Mouse (Mus musculus): ENCODE measurements around the gene Trp53i11. TPM values are rescaled to one million over a fixed set of nuclear protein-coding genes. Genes with fewer than 3 reads are reported as not detected.

Gene Trp53i11
- polyA plus RNA-seq, 1 experiment from 2014 or later, result 53.6 TPM

DNA sequence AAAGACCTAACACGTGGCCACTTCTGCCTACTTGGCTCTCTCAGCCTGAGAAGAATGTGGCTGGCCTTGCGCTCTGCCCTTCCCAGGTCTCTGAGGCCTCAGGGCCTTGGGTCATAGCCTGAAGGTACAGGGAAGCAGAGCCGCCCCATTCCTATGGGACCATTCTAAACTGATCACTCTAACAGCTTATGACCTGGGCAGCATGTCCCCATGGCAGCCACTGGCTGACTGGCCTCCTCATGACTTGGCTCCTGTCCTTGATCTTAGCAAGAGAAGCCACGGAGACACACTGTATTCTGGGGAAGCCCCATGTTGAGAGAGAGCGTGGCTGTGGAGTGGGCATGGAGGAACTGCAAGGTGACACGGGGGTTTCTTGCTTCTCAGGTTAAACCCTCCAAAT is 51.5 kb downstream of the Trp53i11 start:
- Histone ChIP-seq H3K27ac (replicated peaks; ENCODE audit: low read depth, low read length) (no peak overlapping the region), H3K4me3 (ENCODE audit: low read depth, low read length) (no peak overlapping the region), H3K4me2 (ENCODE audit: low read depth, low read length) (no peak overlapping the region), H3K36me3 (replicated peaks; ENCODE audit: control insufficient read depth, insufficient read depth, low read depth, low read length) (no peaks in the 10 kb centered on the region), H3K4me1 (ENCODE audit: control insufficient read depth, insufficient read depth, low read length) (no peaks in the 10 kb centered on the region), H3K9ac (replicated peaks; ENCODE audit: low read length) (no peak overlapping the region), H3K27me3 (ENCODE audit: control insufficient read depth, insufficient read depth, low read length) (no peaks in the 10 kb centered on the region), H3K9me3 (replicated peaks; ENCODE audit: control insufficient read depth, low read length) (no peaks in the 10 kb centered on the region)
- no peak for DNase-seq (ENCODE audit: low spot score)
- ATAC-seq (replicated peaks; ENCODE audit: insufficient number of reproducible peaks, low FRiP score, low TSS enrichment, low read depth), result no peak
- WGBS, result 81% methylated on average over 6 of the region's 6 CpGs

DNA sequence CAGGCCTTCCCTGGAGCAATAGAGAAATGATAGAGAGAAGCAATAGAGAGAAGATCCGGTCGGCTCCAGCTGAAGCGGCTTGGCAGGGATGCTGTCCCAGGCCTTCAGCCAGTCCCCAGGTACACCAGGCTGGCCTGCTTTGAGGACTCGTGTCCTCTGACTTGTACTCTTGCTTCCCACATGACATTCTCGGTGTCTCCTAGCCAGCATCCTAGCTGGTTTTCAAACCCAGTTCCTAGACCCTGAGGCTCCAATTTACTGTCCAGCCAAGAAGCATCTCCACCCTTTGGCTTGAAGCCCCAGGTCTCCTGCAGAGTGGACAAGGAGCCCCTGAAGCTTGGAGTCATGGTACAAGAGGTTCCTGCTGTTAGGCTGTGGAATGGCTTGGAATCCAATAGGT is 54.8 kb downstream of the Trp53i11 start:
- Histone ChIP-seq H3K36me3 (replicated peaks; ENCODE audit: control insufficient read depth, insufficient read depth, low read depth, low read length) (no peaks in the 10 kb centered on the region), H3K9me3 (replicated peaks; ENCODE audit: control insufficient read depth, low read length) (no peaks in the 10 kb centered on the region), H3K27ac (replicated peaks; ENCODE audit: low read depth, low read length) (no peak overlapping the region), H3K9ac (replicated peaks; ENCODE audit: low read length) (no peak overlapping the region), H3K4me1 (ENCODE audit: control insufficient read depth, insufficient read depth, low read length) (no peaks in the 10 kb centered on the region), H3K27me3 (ENCODE audit: control insufficient read depth, insufficient read depth, low read length) (no peaks in the 10 kb centered on the region), H3K4me2 (ENCODE audit: low read depth, low read length) (no peak overlapping the region), H3K4me3 (ENCODE audit: low read depth, low read length) (no peak overlapping the region)
- WGBS, result 83% methylated on average over 5 of the region's 5 CpGs
- ATAC-seq (replicated peaks; ENCODE audit: insufficient number of reproducible peaks, low FRiP score, low TSS enrichment, low read depth) (no peak), DNase-seq (ENCODE audit: low spot score) (no peak)

DNA sequence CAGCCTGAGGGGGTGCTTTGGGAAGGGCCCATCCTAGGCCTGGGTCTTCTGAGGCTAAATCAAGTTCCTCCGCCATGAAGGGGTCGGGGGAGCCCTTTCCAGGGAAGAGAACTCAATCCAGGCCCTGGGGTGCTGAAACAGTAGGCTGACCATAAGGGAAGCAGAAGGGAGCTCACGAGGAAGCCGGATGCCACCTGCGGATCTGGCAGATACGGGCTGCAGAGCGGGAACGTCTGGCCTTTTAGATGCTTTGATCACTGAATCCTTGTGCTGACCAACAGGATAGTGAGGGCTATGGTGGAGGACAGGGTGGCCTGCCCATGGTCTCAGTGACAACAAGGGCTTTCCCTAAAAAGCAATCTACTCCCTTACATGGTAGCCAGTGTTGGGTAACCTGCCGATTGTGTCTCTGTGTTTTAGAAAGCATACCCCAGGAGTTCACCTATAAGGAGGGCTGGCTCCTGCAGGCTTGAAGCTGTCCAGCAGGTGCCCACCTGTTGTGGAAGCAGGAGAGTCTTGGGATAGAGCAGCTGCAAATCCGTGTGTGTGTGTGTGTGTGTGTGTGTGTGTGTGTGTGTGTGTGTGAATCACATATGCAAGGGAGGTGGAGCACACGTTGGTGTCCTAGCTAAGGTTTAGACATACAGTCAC is 56.2 kb downstream of the Trp53i11 start:
- Histone ChIP-seq H3K9ac (replicated peaks; ENCODE audit: low read length) (no peak overlapping the region), H3K27ac (replicated peaks; ENCODE audit: low read depth, low read length) (no peak overlapping the region), H3K9me3 (replicated peaks; ENCODE audit: control insufficient read depth, low read length) (no peaks in the 10 kb centered on the region), H3K4me1 (ENCODE audit: control insufficient read depth, insufficient read depth, low read length) (no peaks in the 10 kb centered on the region), H3K27me3 (ENCODE audit: control insufficient read depth, insufficient read depth, low read length) (no peaks in the 10 kb centered on the region), H3K4me2 (ENCODE audit: low read depth, low read length) (no peak overlapping the region), H3K36me3 (replicated peaks; ENCODE audit: control insufficient read depth, insufficient read depth, low read depth, low read length) (no peaks in the 10 kb centered on the region), H3K4me3 (ENCODE audit: low read depth, low read length) (no peak overlapping the region)
- DNase-seq (ENCODE audit: low spot score), result no peak
- no peak for ATAC-seq (replicated peaks; ENCODE audit: insufficient number of reproducible peaks, low FRiP score, low TSS enrichment, low read depth)
- 76% methylated on average over 11 of the region's 11 CpGs for WGBS

- Histone ChIP-seq H3K27ac (replicated peaks; ENCODE audit: low read depth, low read length) (no peak overlapping the region), H3K4me1 (ENCODE audit: control insufficient read depth, insufficient read depth, low read length) (no peaks in the 10 kb centered on the region), H3K36me3 (replicated peaks; ENCODE audit: control insufficient read depth, insufficient read depth, low read depth, low read length) (no peaks in the 10 kb centered on the region), H3K9me3 (replicated peaks; ENCODE audit: control insufficient read depth, low read length) (no peaks in the 10 kb centered on the region), H3K27me3 (ENCODE audit: control insufficient read depth, insufficient read depth, low read length) (no peaks in the 10 kb centered on the region), H3K4me2 (ENCODE audit: low read depth, low read length) (no peak overlapping the region), H3K9ac (replicated peaks; ENCODE audit: low read length) (no peak overlapping the region), H3K4me3 (ENCODE audit: low read depth, low read length) (no peak overlapping the region)
- 85% methylated on average over 8 of the region's 8 CpGs for WGBS
- ATAC-seq (replicated peaks; ENCODE audit: insufficient number of reproducible peaks, low FRiP score, low TSS enrichment, low read depth) (no peak), DNase-seq (ENCODE audit: low spot score) (no peak)
These were observed 56.7 kb downstream of the Trp53i11 start for GRCm38 (mm10) chr2:93244090-93244443.

GRCm38 (mm10) chr2:93249058-93249457 is 61.7 kb downstream of the Trp53i11 start:
- H3K9me3 ChIP-seq (replicated peaks; ENCODE audit: control insufficient read depth, low read length), result no peaks in the 10 kb centered on the region
- DNase-seq (ENCODE audit: low spot score) (no peak), ATAC-seq (replicated peaks; ENCODE audit: insufficient number of reproducible peaks, low FRiP score, low TSS enrichment, low read depth) (no peak)
- 73% methylated on average over 6 of the region's 6 CpGs for WGBS
- no peak overlapping the region for H3K27ac ChIP-seq (replicated peaks; ENCODE audit: low read depth, low read length)
- H3K4me2 ChIP-seq (ENCODE audit: low read depth, low read length), result no peak overlapping the region
- H3K36me3 ChIP-seq (replicated peaks; ENCODE audit: control insufficient read depth, insufficient read depth, low read depth, low read length), result no peaks in the 10 kb centered on the region
- H3K9ac ChIP-seq (replicated peaks; ENCODE audit: low read length), result no peak overlapping the region
- no peaks in the 10 kb centered on the region for H3K27me3 ChIP-seq (ENCODE audit: control insufficient read depth, insufficient read depth, low read length)
- no peaks in the 10 kb centered on the region for H3K4me1 ChIP-seq (ENCODE audit: control insufficient read depth, insufficient read depth, low read length)
- no peak overlapping the region for H3K4me3 ChIP-seq (ENCODE audit: low read depth, low read length)

- no peak overlapping the region for H3K4me3 ChIP-seq (ENCODE audit: low read depth, low read length)
- H3K4me2 ChIP-seq (ENCODE audit: low read depth, low read length), result no peak overlapping the region
- 87% methylated on average over 7 of the region's 7 CpGs for WGBS
- DNase-seq (ENCODE audit: low spot score) (no peak), ATAC-seq (replicated peaks; ENCODE audit: insufficient number of reproducible peaks, low FRiP score, low TSS enrichment, low read depth) (no peak)
- H3K9me3 ChIP-seq (replicated peaks; ENCODE audit: control insufficient read depth, low read length), result no peaks in the 10 kb centered on the region
- H3K9ac ChIP-seq (replicated peaks; ENCODE audit: low read length), result no peak overlapping the region
- H3K4me1 ChIP-seq (ENCODE audit: control insufficient read depth, insufficient read depth, low read length), result no peaks in the 10 kb centered on the region
- no peaks in the 10 kb centered on the region for H3K36me3 ChIP-seq (replicated peaks; ENCODE audit: control insufficient read depth, insufficient read depth, low read depth, low read length)
- H3K27ac ChIP-seq (replicated peaks; ENCODE audit: low read depth, low read length), result no peak overlapping the region
- no peaks in the 10 kb centered on the region for H3K27me3 ChIP-seq (ENCODE audit: control insufficient read depth, insufficient read depth, low read length)
These were observed 63.3 kb downstream of the Trp53i11 start for GRCm38 (mm10) chr2:93250611-93251010.

Other genes starting within 250 kb of the Trp53i11 start
- gene Prdm11, start 141.4 kb upstream of the Trp53i11 start, polyA plus RNA-seq (2014; fragmentation: Nextera tagmentation; extraction: Ambion mirVana), result 1.8 and 2.7 TPM in 2 replicates
- gene Tspan18, start 147.0 kb downstream of the Trp53i11 start, polyA plus RNA-seq (2014; fragmentation: Nextera tagmentation; extraction: Ambion mirVana), result 21.6 and 26.2 TPM in 2 replicates

All from embryonic facial prominence, embryonic 11.5 days (tissue).